Mouse (Mus musculus) embryonic stem cell, embryonic (primary cell): ENCODE results near the gene Rab13.

Experiments
- CTCF ChIA-PET, 4 experiments: fragments of 300-600 bp in 2 of 4; fragments of 350-600 bp in 2 of 4; sonication (Branson Sonifier 250); formaldehyde crosslinking; loops; one replicate each; lab custom pipeline; 2022; ENCODE audit warnings: inconsistent platforms in 2 of 4; lab: Charles Lee
- POLR2A ChIA-PET, 4 experiments: fragments of 300-600 bp in 2 of 4; fragments of 350-600 bp in 2 of 4; sonication (Branson Sonifier 250); formaldehyde crosslinking; loops; one replicate each; lab custom pipeline; 2022; ENCODE audit warnings: antibody characterized with exemption in 4 of 4, inconsistent platforms in 1 of 4; lab: Charles Lee

Gene Rab13

GRCm38 (mm10) chr3:90264687-90265033 is 51.2 kb downstream of the Rab13 start:
- POLR2A ChIA-PET, result interaction anchor here in 2 of 4 experiments (0.6 to 4.9 kb wide), 10 partner anchors 8 to 1098 kb away, joined by 3 to 55 read pairs (median 10); partner anchors contain the start of genes Slc27a3 (in 2 of the 2), Slc39a1 (in 2 of the 2), Creb3l4 (in 1 of the 2) and Gatad2b (in 1 of the 2)
- CTCF ChIA-PET, result interaction anchor here in 1 of 4 experiments (1.3 kb wide), 1 partner anchor 17 kb away, joined by 7 read pairs; the partner anchor contains the start of gene Slc39a1

- ChIA-PET POLR2A (interaction anchor here in 3 of 4 experiments (0.5 to 4.9 kb wide), 65 partner anchors 8 to 389 kb away, joined by 3 to 55 read pairs (median 6); partner anchors contain the start of genes Creb3l4 (in 3 of the 3), Gatad2b (in 3 of the 3), Jtb (in 3 of the 3) and Rab13 (in 3 of the 3)), CTCF (interaction anchor here in 3 of 4 experiments (0.6 to 1.5 kb wide), 15 partner anchors 9 to 172 kb away, joined by 3 to 7 read pairs (median 4); partner anchors contain the start of genes Slc39a1 (in 2 of the 3) and Gatad2b (in 1 of the 3))
These were observed 51.8 kb downstream of the Rab13 start, which contains the start of gene Dennd4b for GRCm38 (mm10) chr3:90265034-90265931. Gene Dennd4b (plus strand): TSS chr3:90265185.

- ChIA-PET POLR2A (interaction anchor here in 3 of 4 experiments (0.5 to 4.9 kb wide), 78 partner anchors 8 to 1793 kb away, joined by 3 to 55 read pairs (median 4); partner anchors contain the start of genes Creb3l4 (in 3 of the 3), Gatad2b (in 3 of the 3), Jtb (in 3 of the 3) and Rab13 (in 3 of the 3)), CTCF (interaction anchor here in 3 of 4 experiments (0.5 to 1.5 kb wide), 18 partner anchors 8 to 784 kb away, joined by 3 to 7 read pairs (median 4); partner anchors contain the start of genes Gatad2b (in 2 of the 3) and Slc39a1 (in 1 of the 3))
These were observed 52.6 kb downstream of the Rab13 start for GRCm38 (mm10) chr3:90265932-90266741.

- POLR2A ChIA-PET, result interaction anchor here in 3 of 4 experiments (0.5 to 4.9 kb wide), 46 partner anchors 7 to 1792 kb away, joined by 3 to 55 read pairs (median 6); partner anchors contain the start of genes Gatad2b (in 2 of the 3), Jtb (in 2 of the 3), Slc27a3 (in 2 of the 3) and Slc39a1 (in 2 of the 3)
These were observed 53.6 kb downstream of the Rab13 start for GRCm38 (mm10) chr3:90266901-90267775.

GRCm38 (mm10) chr3:90268190-90268589 is 54.7 kb downstream of the Rab13 start:
- CTCF ChIA-PET, result no interaction called here
- POLR2A ChIA-PET, result interaction anchor here in 3 of 4 experiments (0.6 to 4.9 kb wide), 9 partner anchors 9 to 355 kb away, joined by 3 to 55 read pairs (median 12); partner anchors contain the start of genes Rab13 (in 2 of the 3), Rps27 (in 2 of the 3), Gatad2b (in 1 of the 3) and Il6ra (in 1 of the 3)

More at GRCm38 (mm10) chr3:90266901-90267775, 53.6 kb downstream of the Rab13 start:
- CTCF ChIA-PET, result interaction anchor here in 3 of 4 experiments (0.6 to 1.5 kb wide), 8 partner anchors 7 to 785 kb away, joined by 3 to 7 read pairs (median 3); partner anchors contain the start of gene Gatad2b (in 1 of the 3)

- ChIA-PET CTCF (no interaction called here), POLR2A (interaction anchor here in 3 of 4 experiments (0.6 to 4.9 kb wide), 7 partner anchors 12 to 180 kb away, joined by 3 to 33 read pairs (median 4); partner anchors contain the start of genes Gatad2b (in 2 of the 3), Rab13 (in 1 of the 3), Rps27 (in 1 of the 3) and Slc39a1 (in 1 of the 3))
These were observed 55.5 kb downstream of the Rab13 start for GRCm38 (mm10) chr3:90268971-90269370.

- POLR2A ChIA-PET, result interaction anchor here in 3 of 4 experiments (0.5 to 1.2 kb wide), 6 partner anchors 9 to 74 kb away, joined by 3 to 5 read pairs (median 3); partner anchors contain the start of genes Gatad2b (in 2 of the 3) and Slc39a1 (in 1 of the 3)
- CTCF ChIA-PET, result interaction anchor here in 1 of 4 experiments (1.2 kb wide), 1 partner anchor 13 kb away, joined by 3 read pairs; no protein-coding TSS in a partner anchor
These were observed 57.3 kb downstream of the Rab13 start for GRCm38 (mm10) chr3:90270784-90271183.

- ChIA-PET CTCF (interaction anchor here in 2 of 4 experiments (0.6 to 1.2 kb wide), 4 partner anchors 12 to 101 kb away, joined by 3 to 4 read pairs (median 3); partner anchors contain the start of gene Slc39a1 (in 1 of the 2)), POLR2A (interaction anchor here in 3 of 4 experiments (0.7 to 3.7 kb wide), 15 partner anchors 8 to 60 kb away, joined by 3 to 27 read pairs (median 5); partner anchors contain the start of genes Gatad2b (in 3 of the 3), Creb3l4 (in 1 of the 3), Jtb (in 1 of the 3) and Rab13 (in 1 of the 3))
These were observed 58.7 kb downstream of the Rab13 start for GRCm38 (mm10) chr3:90272170-90272569.

GRCm38 (mm10) chr3:90273855-90274254 is 60.4 kb downstream of the Rab13 start:
- POLR2A ChIA-PET, result interaction anchor here in 3 of 4 experiments (0.6 to 5.9 kb wide), 20 partner anchors 7 to 194 kb away, joined by 3 to 34 read pairs (median 4); partner anchors contain the start of genes Gatad2b (in 3 of the 3), Dennd4b (in 2 of the 3), Jtb (in 2 of the 3) and Slc39a1 (in 2 of the 3)

GRCm38 (mm10) chr3:90275286-90275685 is 61.8 kb downstream of the Rab13 start:
- CTCF ChIA-PET, result interaction anchor here in 1 of 4 experiments (0.9 kb wide), 1 partner anchor 9 kb away, joined by 3 read pairs; no protein-coding TSS in a partner anchor
- POLR2A ChIA-PET, result interaction anchor here in 2 of 4 experiments (1.3 to 5.9 kb wide), 4 partner anchors 9 to 27 kb away, joined by 3 to 34 read pairs (median 11); partner anchors contain the start of genes Dennd4b (in 1 of the 2) and Slc39a1 (in 1 of the 2)

More at GRCm38 (mm10) chr3:90273855-90274254, 60.4 kb downstream of the Rab13 start:
- CTCF ChIA-PET, result interaction anchor here (0.5 to 1.3 kb wide), 7 partner anchors 7 to 160 kb away, joined by 3 to 5 read pairs (median 4); partner anchors contain the start of gene Dennd4b (in 1 of the 4)
